Mouse (Mus musculus): ENCODE data around the gene Fcmr. TPM values are rescaled to one million over a fixed set of nuclear protein-coding genes. Genes with fewer than 3 reads are reported as not detected.

The Fcmr gene
- polyA plus RNA-seq (2014; fragmentation: Nextera tagmentation; extraction: Ambion mirVana): not detected in 2 replicates

GRCm38 (mm10) chr1:130865541-130866221, at the start of gene Fcmr:
Fcmr (plus strand) TSS chr1:130865669.
- no peak within 1 kb of the TSS for H3K4me3 ChIP-seq (replicated peaks; ENCODE audit: low read depth, low read length)
- no peak within 1 kb of the TSS for H3K9ac ChIP-seq (replicated peaks; ENCODE audit: low read length)
- H3K27me3 ChIP-seq (ENCODE audit: control insufficient read depth, insufficient read depth, low read length): no peaks in the 10 kb centered on the region
- H3K9me3 ChIP-seq (ENCODE audit: control insufficient read depth, low read length): no peaks in the 10 kb centered on the region
- no peak within 1 kb of the TSS for H3K27ac ChIP-seq (replicated peaks; ENCODE audit: low read depth, low read length)
- H3K36me3 ChIP-seq (ENCODE audit: control insufficient read depth, insufficient read depth, low read length): no peaks in the 10 kb centered on the region
- no peaks in the 10 kb centered on the region for H3K4me1 ChIP-seq (ENCODE audit: control insufficient read depth, insufficient read depth, low read length)
- no peak within 1 kb of the TSS for H3K4me2 ChIP-seq (ENCODE audit: low read length)
- 75% methylated on average over 7 of the region's 7 CpGs for WGBS
- no peak for DNase-seq
- no peak for ATAC-seq (ENCODE audit: low FRiP score, low TSS enrichment)

DNA sequence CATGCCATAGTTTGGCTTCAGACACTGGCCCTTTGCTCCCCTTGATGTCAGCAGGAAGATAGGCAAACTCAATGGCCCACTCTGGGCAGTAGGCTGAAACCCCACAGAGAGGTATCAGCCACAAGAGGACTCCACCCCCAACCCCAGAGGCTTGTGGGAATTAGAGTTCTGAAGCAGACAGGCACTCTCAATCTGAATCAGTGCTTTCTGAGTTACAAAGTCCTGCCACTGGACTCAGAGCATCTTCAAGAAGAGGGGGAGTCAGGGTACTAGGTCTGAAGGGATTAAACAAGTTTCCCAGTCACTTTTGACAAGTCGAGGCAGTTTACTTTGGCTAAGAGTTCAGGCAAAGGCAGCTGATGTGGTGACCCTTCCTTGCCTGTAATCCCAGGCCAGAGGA, 45.7 kb upstream of the Fcmr start:
- no peak for DNase-seq
- 73% methylated on average over 1 of the region's 1 CpGs for WGBS

DNA sequence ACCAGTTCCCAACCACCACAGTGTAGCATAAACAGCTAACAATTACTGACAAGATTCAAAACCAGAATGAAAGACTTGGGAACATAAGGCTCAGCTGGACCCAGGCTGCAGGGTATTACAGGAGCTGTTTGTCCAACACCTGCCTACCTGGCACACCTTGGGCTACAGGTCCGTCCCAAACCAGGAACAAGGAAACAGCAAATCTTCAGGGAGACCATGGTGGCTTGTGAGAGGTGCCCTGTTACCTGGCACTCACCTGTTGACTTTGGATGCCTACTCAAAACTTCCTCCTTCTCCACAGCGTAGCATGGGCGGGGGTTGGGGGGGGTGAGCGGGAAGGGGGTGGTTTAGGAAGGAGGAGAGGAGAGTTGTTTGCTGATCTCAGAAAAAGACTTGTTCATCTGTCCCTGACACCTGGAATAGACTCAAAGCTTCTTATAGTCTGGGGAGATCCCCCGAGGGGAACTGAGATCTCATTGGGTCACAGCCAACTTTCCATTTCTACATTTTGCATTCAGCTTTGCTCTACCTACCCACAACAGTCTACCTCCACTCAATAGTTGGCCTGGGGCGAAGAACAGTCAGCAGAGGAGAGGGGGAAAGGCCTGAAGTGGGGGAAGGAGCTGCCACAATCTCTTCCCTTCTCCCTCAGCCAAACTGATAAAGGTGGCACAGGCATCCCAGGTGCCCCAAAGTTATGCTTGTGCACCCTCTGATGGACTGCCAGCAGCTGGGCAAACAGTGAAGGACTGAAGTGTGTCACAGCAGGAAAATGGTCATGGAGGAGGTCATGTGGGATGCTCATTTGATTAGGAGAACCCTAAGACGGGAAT, 44.9 kb upstream of the Fcmr start:
- no peak overlapping the region for H3K9ac ChIP-seq (replicated peaks; ENCODE audit: low read length)
- H3K4me2 ChIP-seq (ENCODE audit: low read length): no peak overlapping the region
- H3K4me3 ChIP-seq (replicated peaks; ENCODE audit: low read depth, low read length): no peak overlapping the region
- no peak overlapping the region for H3K27ac ChIP-seq (replicated peaks; ENCODE audit: low read depth, low read length)
- no peaks in the 10 kb centered on the region for H3K36me3 ChIP-seq (ENCODE audit: control insufficient read depth, insufficient read depth, low read length)
- H3K9me3 ChIP-seq (ENCODE audit: control insufficient read depth, low read length): no peaks in the 10 kb centered on the region
- 91% methylated on average over 7 of the region's 7 CpGs for WGBS
- no peaks in the 10 kb centered on the region for H3K27me3 ChIP-seq (ENCODE audit: control insufficient read depth, insufficient read depth, low read length)
- no peaks in the 10 kb centered on the region for H3K4me1 ChIP-seq (ENCODE audit: control insufficient read depth, insufficient read depth, low read length)
- DNase-seq: no peak
- ATAC-seq (ENCODE audit: low FRiP score, low TSS enrichment): no peak

More for the DNA sequence above, 45.7 kb upstream of the Fcmr start:
- H3K27ac ChIP-seq (replicated peaks; ENCODE audit: low read depth, low read length): no peak overlapping the region
- no peak overlapping the region for H3K4me3 ChIP-seq (replicated peaks; ENCODE audit: low read depth, low read length)
- H3K9ac ChIP-seq (replicated peaks; ENCODE audit: low read length): no peak overlapping the region
- no peak for ATAC-seq (ENCODE audit: low FRiP score, low TSS enrichment)
- no peaks in the 10 kb centered on the region for H3K4me1 ChIP-seq (ENCODE audit: control insufficient read depth, insufficient read depth, low read length)
- no peak overlapping the region for H3K4me2 ChIP-seq (ENCODE audit: low read length)
- H3K9me3 ChIP-seq (ENCODE audit: control insufficient read depth, low read length): no peaks in the 10 kb centered on the region
- no peaks in the 10 kb centered on the region for H3K36me3 ChIP-seq (ENCODE audit: control insufficient read depth, insufficient read depth, low read length)
- H3K27me3 ChIP-seq (ENCODE audit: control insufficient read depth, insufficient read depth, low read length): no peaks in the 10 kb centered on the region

DNA sequence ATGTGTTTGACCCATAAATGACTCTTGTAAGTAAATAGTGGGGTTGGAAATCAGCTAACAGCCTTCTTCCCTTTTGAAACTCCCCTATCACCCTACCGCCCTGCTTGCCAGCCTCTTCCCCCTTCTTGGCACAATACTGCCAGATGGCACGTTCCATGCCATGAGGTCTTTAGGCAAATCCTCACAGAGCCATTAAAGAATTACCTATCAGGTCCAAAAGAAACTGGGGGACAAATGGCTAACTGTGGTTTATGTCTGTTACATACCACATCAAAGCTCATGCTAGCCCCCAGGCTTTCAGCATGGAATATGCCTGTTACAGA, 44.4 kb upstream of the Fcmr start:
- no peaks in the 10 kb centered on the region for H3K4me1 ChIP-seq (ENCODE audit: control insufficient read depth, insufficient read depth, low read length)
- no peak overlapping the region for H3K4me3 ChIP-seq (replicated peaks; ENCODE audit: low read depth, low read length)
- H3K9me3 ChIP-seq (ENCODE audit: control insufficient read depth, low read length): no peaks in the 10 kb centered on the region
- H3K36me3 ChIP-seq (ENCODE audit: control insufficient read depth, insufficient read depth, low read length): no peaks in the 10 kb centered on the region
- DNase-seq (no peak), ATAC-seq (ENCODE audit: low FRiP score, low TSS enrichment) (no peak)
- H3K27ac ChIP-seq (replicated peaks; ENCODE audit: low read depth, low read length): no peak overlapping the region
- no peaks in the 10 kb centered on the region for H3K27me3 ChIP-seq (ENCODE audit: control insufficient read depth, insufficient read depth, low read length)
- H3K9ac ChIP-seq (replicated peaks; ENCODE audit: low read length): no peak overlapping the region
- H3K4me2 ChIP-seq (ENCODE audit: low read length): no peak overlapping the region
- WGBS: 91% methylated on average over 2 of the region's 2 CpGs

DNA sequence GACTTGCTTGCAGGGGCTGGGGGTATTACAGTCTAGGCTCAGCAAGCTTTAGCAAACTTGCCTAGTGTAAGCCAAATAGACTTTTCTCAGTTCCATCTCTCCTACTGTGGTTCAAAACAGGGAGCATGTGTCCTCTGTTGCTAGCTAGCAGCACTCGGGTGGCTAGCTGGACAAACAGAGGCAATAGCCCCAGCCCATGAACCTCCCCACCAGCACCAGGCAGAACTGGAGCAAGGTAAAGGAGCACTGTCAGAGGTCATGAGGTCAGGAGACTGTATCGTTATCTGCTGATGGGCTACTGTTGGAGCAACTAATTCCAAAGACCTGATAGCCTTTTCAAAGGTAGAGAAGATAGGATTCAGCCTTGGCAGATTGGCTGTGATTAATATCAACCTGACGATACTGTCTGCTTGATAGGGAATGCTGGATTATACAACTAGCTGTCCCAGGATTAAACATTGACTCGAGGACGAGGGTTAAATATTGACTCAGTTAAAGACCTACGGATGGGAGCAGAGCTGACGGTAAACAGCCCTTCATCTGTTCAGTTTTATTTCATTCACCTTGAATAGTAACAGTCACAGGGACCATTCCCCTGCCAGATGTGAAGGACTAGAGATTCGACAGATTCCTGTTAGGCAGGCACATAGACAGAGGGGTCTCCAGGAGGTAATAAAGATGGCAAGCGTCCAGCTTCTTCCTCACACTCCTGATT, 43.4 kb upstream of the Fcmr start:
- H3K9me3 ChIP-seq (ENCODE audit: control insufficient read depth, low read length): no peaks in the 10 kb centered on the region

DNA sequence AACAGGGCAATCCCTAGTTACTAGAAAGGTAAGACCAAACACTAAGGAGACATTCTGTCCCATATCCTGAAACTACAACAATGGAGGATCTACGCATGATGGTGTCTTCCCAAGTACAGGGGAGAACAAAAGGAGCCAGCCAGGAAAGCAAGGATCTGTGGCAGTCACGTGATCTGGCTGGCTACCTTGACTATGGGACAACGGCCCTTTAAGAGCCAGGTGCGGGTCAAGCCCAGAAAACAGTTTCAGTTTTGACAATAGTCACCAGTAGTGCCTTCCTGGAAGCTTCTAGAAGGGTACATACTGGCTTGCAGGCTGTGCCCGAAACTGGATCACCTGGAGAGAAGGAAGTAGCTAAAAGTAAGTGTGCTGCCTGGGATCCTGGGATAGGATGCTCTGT, 39.0 kb upstream of the Fcmr start, which contains the start of gene Pigr:
TSS of gene Pigr (plus strand) at position 237 of the 400 bp plus-strand sequence.
- H3K27me3 ChIP-seq (ENCODE audit: control insufficient read depth, insufficient read depth, low read length): no peaks in the 10 kb centered on the region
- no peak within 1 kb of the TSS for H3K4me3 ChIP-seq (replicated peaks; ENCODE audit: low read depth, low read length)
- H3K4me1 ChIP-seq (ENCODE audit: control insufficient read depth, insufficient read depth, low read length): no peaks in the 10 kb centered on the region
- DNase-seq (no peak), ATAC-seq (ENCODE audit: low FRiP score, low TSS enrichment) (no peak)
- H3K9ac ChIP-seq (replicated peaks; ENCODE audit: low read length): no peak within 1 kb of the TSS
- no peak within 1 kb of the TSS for H3K4me2 ChIP-seq (ENCODE audit: low read length)
- no peaks in the 10 kb centered on the region for H3K36me3 ChIP-seq (ENCODE audit: control insufficient read depth, insufficient read depth, low read length)
- 87% methylated on average over 5 of the region's 5 CpGs for WGBS
- no peak within 1 kb of the TSS for H3K27ac ChIP-seq (replicated peaks; ENCODE audit: low read depth, low read length)
- H3K9me3 ChIP-seq (ENCODE audit: control insufficient read depth, low read length): no peaks in the 10 kb centered on the region

More for the DNA sequence above, 43.4 kb upstream of the Fcmr start:
- H3K4me2 ChIP-seq (ENCODE audit: low read length): no peak overlapping the region
- no peaks in the 10 kb centered on the region for H3K4me1 ChIP-seq (ENCODE audit: control insufficient read depth, insufficient read depth, low read length)
- no peaks in the 10 kb centered on the region for H3K36me3 ChIP-seq (ENCODE audit: control insufficient read depth, insufficient read depth, low read length)
- no peak overlapping the region for H3K27ac ChIP-seq (replicated peaks; ENCODE audit: low read depth, low read length)
- H3K9ac ChIP-seq (replicated peaks; ENCODE audit: low read length): no peak overlapping the region
- H3K4me3 ChIP-seq (replicated peaks; ENCODE audit: low read depth, low read length): no peak overlapping the region
- DNase-seq (no peak), ATAC-seq (ENCODE audit: low FRiP score, low TSS enrichment) (no peak)
- 88% methylated on average over 9 of the region's 9 CpGs for WGBS
- H3K27me3 ChIP-seq (ENCODE audit: control insufficient read depth, insufficient read depth, low read length): no peaks in the 10 kb centered on the region

DNA sequence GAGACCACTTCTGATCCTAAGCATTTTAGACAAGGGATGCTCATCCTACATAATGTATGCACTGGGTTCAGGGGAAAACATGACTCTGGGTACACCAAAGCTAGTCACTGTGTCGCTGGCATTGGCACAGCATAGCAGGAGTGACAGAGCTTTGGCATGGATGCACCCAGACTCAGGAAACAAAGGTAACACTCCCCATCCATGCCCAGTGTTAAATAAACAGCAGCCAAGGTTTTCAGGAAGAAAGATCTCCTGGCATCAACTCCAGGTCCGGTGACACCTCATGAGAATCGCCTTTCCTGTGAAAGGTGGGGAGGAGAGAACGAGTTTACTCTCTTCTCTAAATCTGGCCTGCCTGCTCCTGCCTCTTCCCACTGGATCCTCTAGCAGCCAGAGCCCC, 36.8 kb upstream of the Fcmr start:
- H3K27ac ChIP-seq (replicated peaks; ENCODE audit: low read depth, low read length): no peak overlapping the region
- no peaks in the 10 kb centered on the region for H3K27me3 ChIP-seq (ENCODE audit: control insufficient read depth, insufficient read depth, low read length)
- H3K4me3 ChIP-seq (replicated peaks; ENCODE audit: low read depth, low read length): no peak overlapping the region
- no peaks in the 10 kb centered on the region for H3K4me1 ChIP-seq (ENCODE audit: control insufficient read depth, insufficient read depth, low read length)
- H3K9me3 ChIP-seq (ENCODE audit: control insufficient read depth, low read length): no peaks in the 10 kb centered on the region
- DNase-seq (no peak), ATAC-seq (ENCODE audit: low FRiP score, low TSS enrichment) (no peak)
- H3K36me3 ChIP-seq (ENCODE audit: control insufficient read depth, insufficient read depth, low read length): no peaks in the 10 kb centered on the region
- no peak overlapping the region for H3K4me2 ChIP-seq (ENCODE audit: low read length)
- 88% methylated on average over 4 of the region's 4 CpGs for WGBS
- H3K9ac ChIP-seq (replicated peaks; ENCODE audit: low read length): no peak overlapping the region

GRCm38 (mm10) chr1:130829906-130830830, 35.3 kb upstream of the Fcmr start:
- DNase-seq (no peak), ATAC-seq (ENCODE audit: low FRiP score, low TSS enrichment) (no peak)
- WGBS: 80% methylated on average over 8 of the region's 8 CpGs

More at GRCm38 (mm10) chr1:130829906-130830830, 35.3 kb upstream of the Fcmr start:
- no peak overlapping the region for H3K9ac ChIP-seq (replicated peaks; ENCODE audit: low read length)
- no peaks in the 10 kb centered on the region for H3K4me1 ChIP-seq (ENCODE audit: control insufficient read depth, insufficient read depth, low read length)
- no peaks in the 10 kb centered on the region for H3K9me3 ChIP-seq (ENCODE audit: control insufficient read depth, low read length)
- no peaks in the 10 kb centered on the region for H3K27me3 ChIP-seq (ENCODE audit: control insufficient read depth, insufficient read depth, low read length)
- H3K36me3 ChIP-seq (ENCODE audit: control insufficient read depth, insufficient read depth, low read length): no peaks in the 10 kb centered on the region
- H3K27ac ChIP-seq (replicated peaks; ENCODE audit: low read depth, low read length): no peak overlapping the region
- no peak overlapping the region for H3K4me2 ChIP-seq (ENCODE audit: low read length)
- H3K4me3 ChIP-seq (replicated peaks; ENCODE audit: low read depth, low read length): no peak overlapping the region
